Mouse (Mus musculus) bone marrow macrophage, adult 2 months (primary cell): ENCODE results near the gene Rpl24.

Experiments
- CTCF ChIP-seq: IDR thresholded peaks from 2 replicates; pipeline ENCODE4 v1.5.1; 2012; ENCODE audit warnings: low read depth, mild to moderate bottlenecking, low read length, moderate library complexity
- POLR2A ChIP-seq: IDR thresholded peaks from 2 replicates; pipeline ENCODE4 v1.6.1; 2012; ENCODE audit warnings: mild to moderate bottlenecking, low read depth, low read length, borderline replicate concordance

DNA sequence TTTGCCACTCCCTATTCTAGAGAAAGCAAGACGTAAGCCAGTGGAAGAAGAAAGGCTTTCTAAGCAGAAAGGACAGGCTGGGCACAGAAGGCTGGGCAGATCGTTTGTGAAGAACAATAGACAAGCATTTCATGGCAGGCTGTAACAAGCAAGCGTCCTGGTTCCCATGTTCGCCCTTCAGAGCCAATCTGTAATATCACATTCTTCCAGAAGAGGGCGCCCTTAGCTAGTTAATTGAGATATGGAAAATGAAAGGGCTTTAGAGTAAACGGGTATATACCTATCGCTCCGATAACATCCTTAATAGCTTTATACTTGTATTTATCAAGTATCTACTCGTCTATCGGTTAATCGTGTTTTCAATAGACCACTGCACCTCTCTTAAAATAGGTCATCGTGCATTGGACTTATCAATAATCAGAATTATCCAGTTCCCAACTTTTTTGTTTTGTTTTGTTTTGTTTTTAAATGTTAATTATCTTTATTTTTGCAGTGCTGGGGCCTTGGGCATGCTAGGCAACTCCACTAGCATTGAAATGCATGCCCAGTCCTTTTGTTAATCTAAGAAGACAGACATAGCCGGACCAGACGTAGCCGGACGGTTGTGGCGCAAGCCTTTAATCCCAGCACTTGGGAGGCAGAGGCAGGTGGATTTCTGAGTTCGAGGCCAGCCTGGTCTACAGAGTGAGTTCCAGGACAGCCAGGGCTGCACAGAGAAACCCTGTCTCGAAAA, 15.0 kb upstream of the Rpl24 start:
- TF ChIP-seq CTCF (no peak), POLR2A (no peak)
